Mouse (Mus musculus) lung, postnatal 0 days (tissue): ENCODE data around the gene Tcp1. TPM values are rescaled to one million over a fixed set of nuclear protein-coding genes. Genes with fewer than 3 reads are reported as not detected.

Experiments used
- ATAC-seq: fragments of 200-750 bp; cut with Nextera tagmentation; 2 replicates; pipeline ENCODE4 v1.8.0; 2017; ENCODE audit warnings: moderate library complexity
- DNase-seq: peaks from one replicate; pipeline ENCODE4 v3.0.0-alpha.2; 2016; ENCODE audit warnings: low spot score
- H3K27ac ChIP-seq: fragments of 300-500 bp; sonication (generic); 2 replicates; pipeline ENCODE4 v1.5.1; 2014; ENCODE audit warnings: antibody characterized with exemption, mild to moderate bottlenecking, low read length, mixed read lengths
- H3K27me3 ChIP-seq: fragments of 300-500 bp; sonication (generic); replicated peaks from 2 replicates; pipeline ENCODE4 v1.6.1; 2014; ENCODE audit warnings: low read length, mixed read lengths; ENCODE audit not compliant: insufficient read depth
- H3K36me3 ChIP-seq: fragments of 300-500 bp; sonication (generic); 2 replicates; pipeline ENCODE4 v1.6.1; 2014; ENCODE audit warnings: low read length, mixed read lengths; ENCODE audit not compliant: insufficient read depth
- H3K4me1 ChIP-seq: fragments of 300-500 bp; sonication (generic); 2 replicates; pipeline ENCODE4 v1.6.1; 2014; ENCODE audit warnings: antibody characterized with exemption, low read depth, low read length, mixed read lengths; ENCODE audit not compliant: insufficient read depth
- H3K4me2 ChIP-seq: fragments of 300-500 bp; sonication (generic); replicated peaks from 2 replicates; pipeline ENCODE4 v1.6.1; 2014; ENCODE audit warnings: low read depth, mild to moderate bottlenecking, low read length, moderate library complexity, mixed read lengths
- H3K4me3 ChIP-seq: fragments of 300-500 bp; sonication (generic); 2 replicates; pipeline ENCODE4 v1.5.1; 2014; ENCODE audit warnings: low read depth, low read length
- H3K9ac ChIP-seq: fragments of 300-500 bp; sonication (generic); replicated peaks from 2 replicates; pipeline ENCODE4 v1.6.1; 2014; ENCODE audit warnings: low read depth, mild to moderate bottlenecking
- H3K9me3 ChIP-seq: fragments of 300-500 bp; sonication (generic); 2 replicates; pipeline ENCODE4 v1.6.1; 2016; ENCODE audit warnings: low read length, mixed read lengths
- CTCF ChIP-seq: IDR thresholded peaks from 2 replicates; pipeline ENCODE4 v1.5.1; 2016; ENCODE audit warnings: antibody characterized with exemption, mild to moderate bottlenecking
- EP300 ChIP-seq: IDR thresholded peaks from 2 replicates; pipeline ENCODE4 v1.6.1; 2016; ENCODE audit warnings: antibody characterized with exemption, mild to moderate bottlenecking, control low read depth
- WGBS: fragments of 180-500 bp; shearing (Covaris S2); extraction: QIAGEN DNeasy Blood & Tissue Kit; methylation state at CpG from one replicate; pipeline ENCODE4 v1.1.7; 2014; 5-methylcytosine and 5-hydroxymethylcytosine counted together
- polyA plus RNA-seq: library from polyadenylated mRNA; unstranded; fragments of >200 nt; fragmentation: Nextera tagmentation; extraction: Ambion mirVana; gene quantifications from 2 replicates; pipeline ENCODE4 v1.2.1, GENCODE M21; 2015

Tcp1 gene
- polyA plus RNA-seq, 1 experiment from 2014 or later: 155 TPM

GRCm38 (mm10) chr17:12880178-12880577, 35.3 kb upstream of the Tcp1 start:
- ATAC-seq (peak; percentile 85), DNase-seq (peak; percentile 93)
- peak overlapping the region; percentile 44 for H3K4me2 ChIP-seq
- no peaks in the 10 kb centered on the region for H3K36me3 ChIP-seq
- no peak overlapping the region for H3K9ac ChIP-seq
- H3K4me3 ChIP-seq: no peak overlapping the region
- TF ChIP-seq CTCF (peak; percentile 89), EP300 (no peak)
- no peak overlapping the region for H3K27ac ChIP-seq
- H3K9me3 ChIP-seq: no peaks in the 10 kb centered on the region
- H3K27me3 ChIP-seq: no peaks in the 10 kb centered on the region
- 3% methylated on average over 14 of the region's 14 CpGs for WGBS
- H3K4me1 ChIP-seq: no peaks in the 10 kb centered on the region

GRCm38 (mm10) chr17:12881216-12881615, 34.3 kb upstream of the Tcp1 start:
- H3K9ac ChIP-seq: no peak overlapping the region
- H3K36me3 ChIP-seq: no peaks in the 10 kb centered on the region
- H3K4me1 ChIP-seq: no peaks in the 10 kb centered on the region
- H3K27me3 ChIP-seq: no peaks in the 10 kb centered on the region
- 93% methylated on average over 1 of the region's 1 CpGs for WGBS
- H3K4me3 ChIP-seq: no peak overlapping the region
- no peak overlapping the region for H3K27ac ChIP-seq
- H3K4me2 ChIP-seq: no peak overlapping the region
- no peak for TF ChIP-seq EP300
- peak; percentile 28 for TF ChIP-seq CTCF
- DNase-seq (no peak), ATAC-seq (no peak)
- H3K9me3 ChIP-seq: no peaks in the 10 kb centered on the region

- Histone ChIP-seq H3K9ac (no peak overlapping the region), H3K4me1 (no peaks in the 10 kb centered on the region), H3K4me2 (no peak overlapping the region), H3K27me3 (no peaks in the 10 kb centered on the region), H3K27ac (no peak overlapping the region), H3K4me3 (no peak overlapping the region), H3K36me3 (no peaks in the 10 kb centered on the region), H3K9me3 (no peaks in the 10 kb centered on the region)
- TF ChIP-seq CTCF (peak; percentile 7; the same call in 1 of the 2 replicates), EP300 (no peak)
- WGBS: 41% methylated on average over 6 of the region's 6 CpGs
- ATAC-seq: 0 out of 2 replicates have a peak, but pooled peaks have one; percentile 50
- peak; percentile 11 for DNase-seq
Observed at GRCm38 (mm10) chr17:12886620-12887019, 28.9 kb upstream of the Tcp1 start.

- no peaks in the 10 kb centered on the region for H3K27me3 ChIP-seq
- H3K9ac ChIP-seq: no peak overlapping the region
- no peak for TF ChIP-seq CTCF
- no peak for TF ChIP-seq EP300
- H3K36me3 ChIP-seq: no peaks in the 10 kb centered on the region
- no peak overlapping the region for H3K27ac ChIP-seq
- no peaks in the 10 kb centered on the region for H3K4me1 ChIP-seq
- no peak overlapping the region for H3K4me3 ChIP-seq
- H3K4me2 ChIP-seq: no peak overlapping the region
- WGBS: 47% methylated on average over 15 of the region's 15 CpGs
- peak; percentile 43 for DNase-seq
- no peaks in the 10 kb centered on the region for H3K9me3 ChIP-seq
- ATAC-seq: peak; percentile 38
Observed at GRCm38 (mm10) chr17:12887021-12887775, 28.3 kb upstream of the Tcp1 start.

GRCm38 (mm10) chr17:12891054-12891453, 24.4 kb upstream of the Tcp1 start:
- Histone ChIP-seq H3K9me3 (no peaks in the 10 kb centered on the region), H3K4me1 (no peaks in the 10 kb centered on the region), H3K27ac (no peak overlapping the region), H3K9ac (no peak overlapping the region), H3K27me3 (no peaks in the 10 kb centered on the region), H3K36me3 (no peaks in the 10 kb centered on the region), H3K4me3 (no peak overlapping the region), H3K4me2 (no peak overlapping the region)
- ATAC-seq: no peak
- no peak for TF ChIP-seq EP300
- TF ChIP-seq CTCF: no peak
- WGBS: 72% methylated on average over 4 of the region's 4 CpGs
- no peak for DNase-seq

GRCm38 (mm10) chr17:12892033-12892432, 23.5 kb upstream of the Tcp1 start:
- H3K9me3 ChIP-seq: no peaks in the 10 kb centered on the region
- no peaks in the 10 kb centered on the region for H3K36me3 ChIP-seq
- no peak for DNase-seq
- no peak for ATAC-seq
- H3K9ac ChIP-seq: no peak overlapping the region
- no peak overlapping the region for H3K4me3 ChIP-seq
- TF ChIP-seq CTCF (no peak), EP300 (no peak)
- no peak overlapping the region for H3K27ac ChIP-seq
- no peak overlapping the region for H3K4me2 ChIP-seq
- 82% methylated on average over 9 of the region's 9 CpGs for WGBS
- H3K4me1 ChIP-seq: no peaks in the 10 kb centered on the region
- H3K27me3 ChIP-seq: no peaks in the 10 kb centered on the region
